Mouse (Mus musculus) cortical plate, adult 2 months (tissue): ENCODE measurements at regions not wholly inside any gene's neighbourhood (a gene's known extent, or its start where the extent isn't known, plus 50 kb on each side); places are given as distances from the start of the nearest gene placed in this dataset.

Experiments
- H3K27ac ChIP-seq: fragments of 200-500 bp; 2 replicates; pipeline ENCODE4 v1.5.1; 2012; ENCODE audit warnings: low read length, control low read depth, inconsistent platforms; ENCODE audit not compliant: insufficient read depth
- H3K4me1 ChIP-seq: fragments of 200-500 bp; 2 replicates; pipeline ENCODE4 v1.6.1; 2011; ENCODE audit warnings: low read length; ENCODE audit not compliant: control insufficient read depth, insufficient read depth
- H3K4me3 ChIP-seq: fragments of 200-500 bp; 2 replicates; pipeline ENCODE4 v1.5.1; 2011; ENCODE audit warnings: mild to moderate bottlenecking, low read length, control low read depth; ENCODE audit not compliant: insufficient read depth
- CTCF ChIP-seq: fragments of 200-500 bp; IDR thresholded peaks from 2 replicates; pipeline ENCODE4 v1.5.1; 2011; ENCODE audit warnings: mild to moderate bottlenecking, control low read depth, low read length; ENCODE audit not compliant: insufficient read depth; ENCODE audit errors: extremely low read depth
- POLR2A ChIP-seq: fragments of 200-500 bp; IDR thresholded peaks from 2 replicates; pipeline ENCODE4 v1.6.1; 2011; ENCODE audit warnings: mild to moderate bottlenecking, low read length, control low read depth; ENCODE audit not compliant: insufficient read depth; ENCODE audit errors: extremely low read depth

DNA sequence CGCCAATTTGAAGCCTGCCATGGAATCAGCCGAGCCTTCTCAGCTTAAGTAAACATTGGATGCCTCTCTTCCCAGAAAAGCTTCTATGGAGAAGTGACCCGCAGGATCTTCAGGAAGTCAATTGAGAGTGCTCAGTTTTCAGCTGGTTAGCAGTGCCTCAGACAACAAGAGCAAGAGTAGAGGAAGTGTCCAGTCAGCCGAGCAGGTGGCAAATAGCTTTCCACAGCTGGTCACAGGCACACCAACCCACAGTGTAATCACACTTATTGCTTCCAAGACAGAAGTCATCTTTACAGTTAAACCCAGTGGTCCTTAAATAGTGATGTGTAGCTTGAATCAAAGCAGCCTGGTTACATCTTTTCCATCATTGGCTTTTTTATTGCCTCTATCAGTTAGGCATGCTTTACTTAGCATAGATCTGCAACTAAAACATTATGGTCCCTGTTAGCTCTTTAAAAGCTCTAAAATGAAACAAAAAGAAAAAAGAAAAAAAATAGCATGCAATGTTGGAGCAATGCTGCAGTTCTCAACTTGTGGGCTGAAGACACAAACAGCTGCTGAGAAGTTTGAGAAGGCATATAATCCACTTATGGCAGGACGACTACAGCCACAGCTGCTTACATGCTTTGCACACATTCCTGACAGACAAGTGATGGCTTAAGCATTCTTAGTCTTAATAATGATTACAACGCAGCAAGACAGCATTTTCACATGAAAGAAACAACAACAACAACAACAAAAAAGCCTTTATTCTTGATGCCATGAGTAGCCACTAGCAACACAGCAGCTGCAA lies 444.5 kb downstream of the Tmem135 start:
- no peak overlapping the region for H3K4me3 ChIP-seq
- no peaks in the 10 kb centered on the region for H3K4me1 ChIP-seq
- TF ChIP-seq POLR2A: no peak
- TF ChIP-seq CTCF: no peak
- H3K27ac ChIP-seq: no peak overlapping the region

DNA sequence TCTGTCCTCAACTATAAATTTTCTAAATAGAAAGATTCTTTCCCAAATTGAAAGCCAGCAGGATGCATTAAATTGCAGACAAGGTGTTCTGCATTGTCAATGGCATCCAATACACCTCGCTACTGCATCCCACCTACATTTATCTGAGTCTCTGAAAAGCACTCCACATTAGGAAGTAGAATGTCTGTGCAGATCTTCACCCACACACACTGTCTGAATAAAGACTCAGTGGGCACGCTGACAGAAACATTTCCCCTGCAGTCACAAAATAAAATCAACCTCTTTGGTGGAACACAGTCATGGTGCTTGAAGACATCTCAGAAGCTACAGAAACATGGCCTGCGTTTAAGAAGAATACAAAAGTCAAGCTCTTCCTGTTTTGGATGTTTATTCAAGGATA lies 449.0 kb downstream of the Tmem135 start:
- H3K4me1 ChIP-seq: no peaks in the 10 kb centered on the region
- no peak overlapping the region for H3K4me3 ChIP-seq
- TF ChIP-seq CTCF (no peak), POLR2A (no peak)
- H3K27ac ChIP-seq: no peak overlapping the region

GRCm38 (mm10) chr7:88945338-88945737 lies 458.7 kb downstream of the Tmem135 start:
- no peak overlapping the region for H3K27ac ChIP-seq
- no peak overlapping the region for H3K4me3 ChIP-seq
- TF ChIP-seq POLR2A (no peak), CTCF (no peak)
- no peaks in the 10 kb centered on the region for H3K4me1 ChIP-seq

DNA sequence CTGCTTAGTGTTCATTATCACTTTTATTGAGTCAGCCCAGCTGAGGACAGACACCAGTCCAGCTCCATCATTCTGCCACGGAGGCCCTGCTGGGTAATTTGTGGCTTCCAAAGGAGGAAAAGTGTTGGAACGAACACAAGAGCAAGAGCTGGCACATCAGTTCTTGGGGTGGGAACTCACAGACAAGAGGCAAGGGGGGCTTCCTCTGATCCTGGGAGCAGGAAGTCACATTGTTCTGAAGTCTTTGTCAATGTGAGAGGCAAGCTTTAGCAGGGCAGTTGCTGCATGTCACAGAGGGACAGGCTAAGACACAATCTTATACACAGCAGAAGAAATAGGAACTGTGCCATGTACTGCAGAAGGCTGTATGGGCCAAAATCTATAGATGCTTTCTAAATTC lies 459.1 kb downstream of the Tmem135 start:
- no peak overlapping the region for H3K4me3 ChIP-seq
- no peak overlapping the region for H3K27ac ChIP-seq
- no peak for TF ChIP-seq CTCF
- H3K4me1 ChIP-seq: no peaks in the 10 kb centered on the region

DNA sequence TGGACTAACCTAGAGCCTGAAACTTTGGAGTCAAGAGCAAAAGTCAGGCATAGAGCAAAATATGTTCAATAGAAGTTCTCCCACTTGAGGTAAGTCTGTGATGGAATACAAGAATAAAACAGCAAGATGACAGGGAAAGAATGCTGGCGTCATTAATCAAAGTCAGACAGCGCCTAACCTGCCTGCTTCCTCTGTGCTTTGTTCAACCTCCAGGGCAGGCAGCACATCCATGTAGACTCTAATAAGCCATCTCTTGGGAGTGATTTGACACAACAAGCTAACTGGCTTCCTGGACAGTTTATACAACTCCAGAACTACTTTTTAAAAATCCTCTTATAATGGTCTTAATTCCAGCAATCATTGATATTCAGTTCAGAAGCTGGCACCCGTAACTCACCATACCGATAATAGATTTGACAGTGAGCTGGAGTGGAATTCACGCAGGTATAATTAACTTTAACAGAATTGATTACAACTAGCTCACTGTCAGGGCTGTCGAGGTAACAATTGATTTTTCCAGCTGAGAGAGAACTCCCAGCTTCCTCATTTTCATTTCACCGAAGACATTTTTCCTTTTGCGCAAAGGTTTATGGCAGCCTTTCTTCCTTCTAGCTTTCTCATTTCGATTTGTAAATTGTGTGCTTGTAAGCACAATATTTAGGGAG lies 462.6 kb downstream of the Tmem135 start:
- TF ChIP-seq CTCF: no peak
- TF ChIP-seq POLR2A: no peak
- no peak overlapping the region for H3K27ac ChIP-seq
- H3K4me1 ChIP-seq: no peaks in the 10 kb centered on the region
- no peak overlapping the region for H3K4me3 ChIP-seq

- H3K4me1 ChIP-seq: no peaks in the 10 kb centered on the region
- no peak overlapping the region for H3K4me3 ChIP-seq
- TF ChIP-seq CTCF (no peak), POLR2A (no peak)
- H3K27ac ChIP-seq: no peak overlapping the region
These were observed 463.8 kb downstream of the Tmem135 start for GRCm38 (mm10) chr7:88940196-88940595.

DNA sequence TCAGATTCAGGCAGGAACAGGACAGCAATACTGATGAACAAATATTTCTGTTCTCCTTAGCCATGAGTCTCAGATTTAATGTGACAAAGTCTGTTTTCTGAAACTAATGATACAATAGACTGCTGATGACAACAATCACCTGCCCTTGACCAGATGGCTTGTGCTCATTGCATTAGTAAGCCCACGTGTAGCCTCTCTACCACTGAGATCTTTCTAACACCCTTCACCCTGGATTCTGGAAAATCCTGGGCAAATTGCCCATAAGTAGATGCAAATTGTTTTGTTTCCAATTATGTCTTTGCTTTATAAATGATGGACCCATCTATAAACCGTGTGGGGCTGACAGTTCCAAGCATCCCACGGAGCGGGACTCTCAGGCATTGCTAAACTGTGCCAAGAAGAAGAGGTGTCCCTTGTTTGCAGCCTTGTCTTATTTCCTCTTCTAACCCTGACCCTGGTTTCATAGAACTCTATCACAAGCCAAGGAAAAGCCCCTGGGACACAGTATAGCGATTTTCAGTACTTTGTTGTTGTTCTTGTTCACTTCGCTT lies 475.7 kb downstream of the Tmem135 start:
- no peak overlapping the region for H3K27ac ChIP-seq
- TF ChIP-seq CTCF (no peak), POLR2A (no peak)
- no peaks in the 10 kb centered on the region for H3K4me1 ChIP-seq
- H3K4me3 ChIP-seq: no peak overlapping the region
